Mouse (Mus musculus): ENCODE data around the gene Gm6614. TPM values are rescaled to one million over a fixed set of nuclear protein-coding genes. Genes with fewer than 3 reads are reported as not detected.

Gm6614 gene
- not detected in 2 replicates for polyA plus RNA-seq (2012; rRNA removed; ENCODE audit: low replicate concordance)

DNA sequence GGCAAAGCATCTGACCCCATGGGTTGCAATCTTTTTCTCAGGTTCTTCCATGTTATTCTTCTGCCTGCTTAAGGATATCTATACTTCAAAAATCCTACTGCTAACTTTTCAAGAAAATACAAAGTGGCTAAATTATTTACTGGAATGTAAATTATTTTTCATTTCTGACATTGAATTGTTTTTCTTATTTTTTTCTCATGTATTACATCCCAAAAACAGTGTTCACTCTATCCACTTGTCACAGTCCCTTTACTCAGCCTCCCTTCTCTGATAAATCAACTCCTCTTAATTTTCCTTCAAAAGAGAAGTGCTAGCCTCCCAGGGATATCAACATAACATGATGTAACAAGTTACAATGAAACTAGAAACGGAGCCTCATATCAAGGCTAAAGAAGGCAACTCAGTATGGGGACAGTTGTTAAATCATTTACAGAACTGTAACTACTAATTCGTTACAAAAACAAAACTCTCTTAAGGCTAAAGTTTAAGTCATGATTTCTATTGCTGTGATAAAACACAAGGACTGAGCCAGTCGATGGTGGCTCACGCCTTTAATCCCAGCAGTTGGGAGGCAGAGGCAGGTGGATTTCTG lies at the start of gene Gm6614:
Gene Gm6614, minus strand, starts transcription at position 51 of the 592 bp plus-strand sequence.

DNA sequence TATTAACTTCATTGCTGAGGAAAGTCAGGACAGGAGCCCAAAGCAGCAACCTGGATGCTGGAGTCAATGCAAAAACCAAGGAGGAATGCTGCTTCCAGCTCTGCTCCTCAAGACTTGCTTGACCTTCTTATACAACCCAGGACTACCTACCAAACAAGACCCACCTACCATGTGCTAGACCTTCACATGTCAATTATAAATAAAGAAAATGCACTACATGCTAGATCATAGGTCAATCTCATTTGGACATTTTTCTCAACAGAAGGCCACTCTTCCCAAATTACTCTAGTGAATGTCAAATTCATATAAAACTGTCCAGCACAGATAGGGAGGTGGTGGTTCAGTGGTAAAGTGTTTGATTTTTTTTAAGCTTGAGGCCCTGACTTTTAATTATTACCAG lies 64.4 kb downstream of the Gm6614 start, which contains the start of gene Slco1a1:
Gene Slco1a1, minus strand, starts transcription at position 101 of the 400 bp plus-strand sequence.

Other genes starting within 250 kb of the Gm6614 start
- gene Gm5724, start 237.6 kb downstream of the Gm6614 start, polyA plus RNA-seq (2012; rRNA removed; ENCODE audit: low replicate concordance): not detected in 2 replicates
- not detected in 2 replicates for gene Slco1a4, start 155.2 kb downstream of the Gm6614 start, polyA plus RNA-seq (2012; rRNA removed; ENCODE audit: low replicate concordance)
- gene Slco1a1, start 64.5 kb downstream of the Gm6614 start, polyA plus RNA-seq (2012; rRNA removed; ENCODE audit: low replicate concordance): not detected in 2 replicates
- not detected in 2 replicates for gene Slco1a6, start 197.1 kb upstream of the Gm6614 start, polyA plus RNA-seq (2012; rRNA removed; ENCODE audit: low replicate concordance)

Data from duodenum, adult 2 months (tissue).